Mouse (Mus musculus): ENCODE data around the gene Dok1. TPM values are rescaled to one million over a fixed set of nuclear protein-coding genes. Genes with fewer than 3 reads are reported as not detected.

The Dok1 gene
- polyA plus RNA-seq, 1 experiment: 256 TPM

DNA sequence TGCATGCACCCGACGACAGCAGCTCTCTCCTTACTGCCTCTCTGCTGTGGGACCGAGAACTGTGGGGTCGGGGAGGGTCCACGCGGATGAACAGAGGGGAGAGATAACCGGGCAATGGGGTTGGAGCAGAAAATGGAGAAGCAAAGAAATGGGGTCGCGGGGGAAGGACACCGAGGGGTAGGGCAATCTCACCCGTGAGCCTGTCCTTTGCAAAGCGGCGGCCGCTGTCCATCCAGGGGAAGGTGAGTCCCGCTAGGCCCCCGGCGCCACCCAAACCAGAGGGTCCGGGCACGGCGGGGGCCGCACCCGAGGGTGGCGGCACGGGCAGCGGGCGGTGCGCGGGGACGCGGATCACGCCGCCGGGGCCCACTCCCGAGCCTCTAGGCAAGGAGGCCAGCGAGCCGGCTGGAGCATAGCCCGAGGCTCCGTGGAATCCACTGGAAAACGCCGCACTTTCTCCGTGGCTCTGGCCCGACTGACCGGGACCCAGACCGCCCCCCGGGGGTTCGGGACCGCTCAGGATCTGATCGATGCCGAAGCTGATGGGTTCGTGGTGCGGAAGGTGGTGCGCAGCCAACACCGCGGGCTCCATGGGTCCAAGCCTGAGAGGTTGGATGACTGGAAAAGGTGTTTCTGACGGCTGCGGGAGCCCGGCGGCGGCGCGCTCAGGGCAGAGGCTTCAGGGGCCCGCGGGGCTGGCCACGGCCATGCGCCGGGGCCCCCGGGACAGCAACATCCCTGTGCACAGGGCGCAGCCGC, 36.4 kb upstream of the Dok1 start:
- Histone ChIP-seq H3K4me3 (replicated peaks) (peak overlapping the region; percentile 88), H3K4me1 (peaks cover 53% of the 10 kb centered on the region), H3K27me3 (replicated peaks) (peaks cover 95% of the 10 kb centered on the region), H3K9me3 (no peaks in the 10 kb centered on the region), H3K36me3 (replicated peaks; ENCODE audit: low read length) (peaks cover 15% of the 10 kb centered on the region)
- TF ChIP-seq FLI1 (IDR thresholded peaks at IDR 0.05; ENCODE audit: low read length) (no peak), GATA1 (IDR thresholded peaks at IDR 0.05; ENCODE audit: borderline replicate concordance, low read length) (no peak)

- no peak for TF ChIP-seq GATA1 (IDR thresholded peaks at IDR 0.05; ENCODE audit: borderline replicate concordance, low read length)
- no peak for TF ChIP-seq FLI1 (IDR thresholded peaks at IDR 0.05; ENCODE audit: low read length)
- Histone ChIP-seq H3K4me1 (peaks cover 57% of the 10 kb centered on the region), H3K9me3 (no peaks in the 10 kb centered on the region), H3K4me3 (replicated peaks) (peak overlapping the region; percentile 88), H3K27me3 (replicated peaks) (peaks cover 95% of the 10 kb centered on the region), H3K36me3 (replicated peaks; ENCODE audit: low read length) (peaks cover 22% of the 10 kb centered on the region)
These were observed 35.6 kb upstream of the Dok1 start for GRCm38 (mm10) chr6:83068706-83069487.

- no peak for TF ChIP-seq GATA1 (IDR thresholded peaks at IDR 0.05; ENCODE audit: borderline replicate concordance, low read length)
- TF ChIP-seq FLI1 (IDR thresholded peaks at IDR 0.05; ENCODE audit: low read length): no peak
- Histone ChIP-seq H3K4me3 (replicated peaks) (peak overlapping the region; percentile 19), H3K27me3 (replicated peaks) (peaks cover 95% of the 10 kb centered on the region)
These were observed 35.0 kb upstream of the Dok1 start for GRCm38 (mm10) chr6:83068221-83068620.

GRCm38 (mm10) chr6:83066441-83066840, 33.2 kb upstream of the Dok1 start:
- peaks cover 63% of the 10 kb centered on the region for H3K4me1 ChIP-seq
- no peaks in the 10 kb centered on the region for H3K9me3 ChIP-seq
- no peak overlapping the region for H3K4me3 ChIP-seq (replicated peaks)
- TF ChIP-seq FLI1 (IDR thresholded peaks at IDR 0.05; ENCODE audit: low read length) (no peak), GATA1 (IDR thresholded peaks at IDR 0.05; ENCODE audit: borderline replicate concordance, low read length) (no peak)
- H3K36me3 ChIP-seq (replicated peaks; ENCODE audit: low read length): peaks cover 35% of the 10 kb centered on the region
- peaks cover 93% of the 10 kb centered on the region for H3K27me3 ChIP-seq (replicated peaks)

More at GRCm38 (mm10) chr6:83068221-83068620, 35.0 kb upstream of the Dok1 start:
- peaks cover 28% of the 10 kb centered on the region for H3K36me3 ChIP-seq (replicated peaks; ENCODE audit: low read length)
- peaks cover 62% of the 10 kb centered on the region for H3K4me1 ChIP-seq
- no peaks in the 10 kb centered on the region for H3K9me3 ChIP-seq

DNA sequence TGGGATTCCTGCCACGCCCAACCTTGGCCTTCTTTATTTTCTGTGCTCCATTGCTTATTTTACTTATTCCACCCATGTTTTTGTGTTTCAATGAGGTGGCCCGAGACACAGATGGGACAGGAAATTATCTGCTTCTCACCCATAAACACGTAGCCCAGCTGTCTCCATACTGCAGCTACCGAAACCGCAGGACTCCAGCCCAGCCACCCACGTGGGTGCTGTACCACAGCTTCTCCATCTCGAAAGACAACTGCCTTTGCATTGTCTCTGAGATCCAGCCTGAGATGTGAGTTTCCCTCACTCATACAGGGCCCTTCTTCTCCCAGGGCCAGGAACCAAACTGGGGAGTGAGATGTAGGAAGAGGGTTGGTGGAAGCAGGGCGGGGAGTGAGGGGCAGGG, 32.7 kb upstream of the Dok1 start:
- peaks cover 92% of the 10 kb centered on the region for H3K27me3 ChIP-seq (replicated peaks)
- no peak for TF ChIP-seq GATA1 (IDR thresholded peaks at IDR 0.05; ENCODE audit: borderline replicate concordance, low read length)
- no peak for TF ChIP-seq FLI1 (IDR thresholded peaks at IDR 0.05; ENCODE audit: low read length)
- peaks cover 58% of the 10 kb centered on the region for H3K4me1 ChIP-seq
- H3K36me3 ChIP-seq (replicated peaks; ENCODE audit: low read length): peaks cover 39% of the 10 kb centered on the region
- no peak overlapping the region for H3K4me3 ChIP-seq (replicated peaks)
- H3K9me3 ChIP-seq: no peaks in the 10 kb centered on the region

GRCm38 (mm10) chr6:83058725-83059124, 25.5 kb upstream of the Dok1 start:
- no peak for TF ChIP-seq GATA1 (IDR thresholded peaks at IDR 0.05; ENCODE audit: borderline replicate concordance, low read length)
- no peak for TF ChIP-seq FLI1 (IDR thresholded peaks at IDR 0.05; ENCODE audit: low read length)
- peaks cover 74% of the 10 kb centered on the region for H3K36me3 ChIP-seq (replicated peaks; ENCODE audit: low read length)
- no peak overlapping the region for H3K4me3 ChIP-seq (replicated peaks)
- H3K4me1 ChIP-seq: peaks cover 62% of the 10 kb centered on the region
- peaks cover 24% of the 10 kb centered on the region for H3K27me3 ChIP-seq (replicated peaks)
- H3K9me3 ChIP-seq: no peaks in the 10 kb centered on the region

GRCm38 (mm10) chr6:83057790-83058189, 24.5 kb upstream of the Dok1 start, which contains the start of gene Dqx1:
TSS of gene Dqx1 (plus strand) at chr6:83057844.
- peak within 1 kb of the TSS; percentile 10 for H3K4me3 ChIP-seq (replicated peaks)
- TF ChIP-seq FLI1 (IDR thresholded peaks at IDR 0.05; ENCODE audit: low read length) (no peak), GATA1 (IDR thresholded peaks at IDR 0.05; ENCODE audit: borderline replicate concordance, low read length) (no peak)
- H3K4me1 ChIP-seq: peaks cover 62% of the 10 kb centered on the region
- peaks cover 15% of the 10 kb centered on the region for H3K27me3 ChIP-seq (replicated peaks)
- H3K36me3 ChIP-seq (replicated peaks; ENCODE audit: low read length): peaks cover 69% of the 10 kb centered on the region
- no peaks in the 10 kb centered on the region for H3K9me3 ChIP-seq

DNA sequence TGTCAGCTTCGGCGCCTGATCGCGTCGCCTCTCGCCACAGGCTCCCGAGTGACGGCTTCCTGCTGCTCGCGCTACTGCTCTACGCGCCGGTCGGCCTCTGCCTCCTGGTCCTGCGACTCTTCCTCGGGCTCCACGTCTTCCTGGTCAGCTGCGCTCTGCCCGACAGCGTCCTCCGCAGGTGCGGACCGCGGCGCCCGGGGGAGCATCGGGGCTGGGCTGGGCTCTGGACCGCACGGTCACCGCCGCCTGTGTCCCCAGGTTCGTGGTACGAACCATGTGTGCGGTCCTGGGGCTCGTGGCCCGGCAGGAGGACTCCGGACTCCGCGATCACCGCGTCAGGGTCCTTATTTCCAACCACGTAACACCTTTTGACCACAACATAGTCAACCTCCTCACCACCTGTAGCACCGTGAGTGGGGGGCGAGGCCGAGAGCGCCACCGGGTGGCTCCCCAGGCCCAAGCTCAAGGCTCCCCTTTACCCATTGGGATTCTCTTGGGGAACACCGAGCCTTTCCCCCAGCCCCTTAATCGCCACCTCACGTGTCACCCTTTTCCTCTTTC, 21.7 kb upstream of the Dok1 start, which contains the start of gene Htra2:
TSS of gene Htra2 (minus strand) at position 403 of the 561 bp plus-strand sequence.
- peak within 1 kb of the TSS; percentile 99 for H3K4me3 ChIP-seq (replicated peaks)
- peaks cover 83% of the 10 kb centered on the region for H3K4me1 ChIP-seq
- peaks cover 80% of the 10 kb centered on the region for H3K36me3 ChIP-seq (replicated peaks; ENCODE audit: low read length)
- H3K27me3 ChIP-seq (replicated peaks): no peaks in the 10 kb centered on the region
- no peaks in the 10 kb centered on the region for H3K9me3 ChIP-seq
- no peak for TF ChIP-seq FLI1 (IDR thresholded peaks at IDR 0.05; ENCODE audit: low read length)
- no peak for TF ChIP-seq GATA1 (IDR thresholded peaks at IDR 0.05; ENCODE audit: borderline replicate concordance, low read length)

- Histone ChIP-seq H3K36me3 (replicated peaks; ENCODE audit: low read length) (peaks cover 80% of the 10 kb centered on the region), H3K4me3 (replicated peaks) (peak within 1 kb of the TSS; percentile 99), H3K27me3 (replicated peaks) (no peaks in the 10 kb centered on the region), H3K4me1 (peaks cover 86% of the 10 kb centered on the region), H3K9me3 (no peaks in the 10 kb centered on the region)
- TF ChIP-seq FLI1 (IDR thresholded peaks at IDR 0.05; ENCODE audit: low read length) (no peak), GATA1 (IDR thresholded peaks at IDR 0.05; ENCODE audit: borderline replicate concordance, low read length) (no peak)
These were observed 21.0 kb upstream of the Dok1 start, which contains the start of gene Aup1 for GRCm38 (mm10) chr6:83054074-83054851. TSS of gene Aup1 (plus strand) at chr6:83054521.

All from megakaryocyte, embryonic 14.5 days (primary cell).